Mouse (Mus musculus) intestine, embryonic 14.5 days (tissue): ENCODE measurements around the gene Gm20696. TPM values are rescaled to one million over a fixed set of nuclear protein-coding genes. Genes with fewer than 3 reads are reported as not detected.

ENCODE experiments used
- ATAC-seq: fragments of 200-750 bp; cut with Nextera tagmentation; replicated peaks from 2 replicates; pipeline ENCODE4 v1.8.0; 2017; ENCODE audit warnings: low read depth, moderate number of reproducible peaks, moderate TSS enrichment, moderate library complexity; ENCODE audit not compliant: low FRiP score, low TSS enrichment
- DNase-seq: peaks from one replicate; pipeline ENCODE4 v3.0.0-alpha.2; 2018; ENCODE audit warnings: low spot score
- H3K27ac ChIP-seq: fragments of 300-500 bp; sonication (generic); 2 replicates; pipeline ENCODE4 v1.5.1; 2014; ENCODE audit warnings: low read depth, mild to moderate bottlenecking, control low read depth
- H3K27me3 ChIP-seq: fragments of 300-500 bp; sonication (generic); replicated peaks from 2 replicates; pipeline ENCODE4 v1.6.1; 2014; ENCODE audit warnings: low read length, control low read depth; ENCODE audit not compliant: control insufficient read depth, insufficient read depth
- H3K36me3 ChIP-seq: fragments of 300-500 bp; sonication (generic); 2 replicates; pipeline ENCODE4 v1.6.1; 2014; ENCODE audit warnings: low read length, control low read depth; ENCODE audit not compliant: control insufficient read depth, insufficient read depth
- H3K4me1 ChIP-seq: fragments of 300-500 bp; sonication (generic); replicated peaks from 2 replicates; pipeline ENCODE4 v1.6.1; 2014; ENCODE audit warnings: low read length, control low read depth, mixed read lengths; ENCODE audit not compliant: control insufficient read depth, insufficient read depth
- H3K4me2 ChIP-seq: fragments of 300-500 bp; sonication (generic); 2 replicates; pipeline ENCODE4 v1.6.1; 2014; ENCODE audit warnings: low read length
- H3K4me3 ChIP-seq: fragments of 300-500 bp; sonication (generic); 2 replicates; pipeline ENCODE4 v1.5.1; 2014; ENCODE audit warnings: low read depth, low read length, control low read depth, mixed read lengths
- H3K9ac ChIP-seq: fragments of 300-500 bp; sonication (generic); 2 replicates; pipeline ENCODE4 v1.6.1; 2014; ENCODE audit warnings: mild to moderate bottlenecking, low read length
- H3K9me3 ChIP-seq: fragments of 300-500 bp; sonication (generic); 2 replicates; pipeline ENCODE4 v1.6.1; 2016; ENCODE audit warnings: low read length, control low read depth; ENCODE audit not compliant: control insufficient read depth
- WGBS: fragments of 180-500 bp; shearing (Covaris S2); extraction: QIAGEN DNeasy Blood & Tissue Kit; methylation state at CpG from one replicate; pipeline ENCODE4 v1.1.7; 2014; 5-methylcytosine and 5-hydroxymethylcytosine counted together
- polyA plus RNA-seq: library from polyadenylated mRNA; unstranded; fragments of >200 nt; fragmentation: Nextera tagmentation; extraction: Ambion mirVana; gene quantifications from 2 replicates; pipeline ENCODE4 v1.2.1, GENCODE M21; 2014

The Gm20696 gene
- polyA plus RNA-seq, 1 experiment from 2014 or later, result 6.9 TPM

DNA sequence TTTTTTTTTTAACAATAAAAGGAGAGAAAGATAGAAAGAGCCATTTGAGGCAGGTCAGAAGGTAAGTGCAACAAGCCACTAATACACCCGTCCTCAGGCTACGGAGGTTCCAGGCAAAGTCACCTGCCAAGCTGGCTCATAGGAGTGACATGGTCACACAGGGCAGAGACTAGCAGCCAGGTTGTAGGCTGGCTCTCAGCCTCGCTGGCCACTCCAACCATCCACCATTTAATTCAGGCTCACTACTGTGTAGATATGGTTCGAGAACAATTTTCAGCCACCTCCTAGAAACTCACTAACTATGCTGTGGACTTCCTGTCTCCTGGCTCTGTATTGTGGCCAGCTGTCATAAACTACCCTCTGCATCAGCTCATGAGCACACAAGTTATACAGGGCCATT, 306.0 kb downstream of the Gm20696 start:
- H3K4me3 ChIP-seq, result no peak overlapping the region

DNA sequence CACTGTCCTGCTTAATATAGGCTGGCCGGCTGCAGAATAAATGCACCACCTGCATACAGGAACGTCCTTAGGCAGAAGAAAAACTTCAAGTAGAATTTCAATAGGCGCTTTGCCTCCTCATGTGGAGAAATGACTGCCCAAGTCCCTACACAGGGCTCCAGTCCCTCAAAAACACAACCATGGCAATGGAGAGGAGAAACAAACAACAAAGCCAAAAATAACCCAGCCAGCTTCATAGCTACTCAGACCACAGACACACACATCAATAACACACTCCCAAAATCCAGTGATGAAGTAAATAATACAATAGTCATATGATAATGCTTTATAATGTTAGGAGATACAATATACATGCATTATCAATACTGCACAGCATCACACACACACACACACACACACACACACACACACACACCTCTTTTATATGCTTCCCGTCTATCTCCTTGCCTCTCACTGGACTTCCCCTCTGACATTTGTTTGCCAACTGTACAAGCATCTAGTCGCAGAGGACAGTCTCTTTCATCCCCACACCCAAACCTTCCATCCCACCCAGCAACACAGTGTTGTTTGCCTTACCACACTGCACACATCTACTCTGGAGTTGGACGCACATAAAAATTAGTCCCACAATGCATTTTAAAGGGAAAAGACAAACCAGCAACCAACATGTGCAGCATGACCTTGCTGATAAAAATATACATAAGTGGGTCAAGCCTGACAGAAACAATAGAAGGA, 306.7 kb downstream of the Gm20696 start:
- H3K4me3 ChIP-seq, result no peak overlapping the region
- H3K9me3 ChIP-seq, result no peaks in the 10 kb centered on the region
- no peaks in the 10 kb centered on the region for H3K36me3 ChIP-seq
- DNase-seq (no peak), ATAC-seq (no peak)
- H3K9ac ChIP-seq, result no peak overlapping the region
- WGBS, result 74% methylated on average over 6 of the region's 6 CpGs
- H3K27ac ChIP-seq, result 0 out of 2 replicates have a peak overlapping the region, but pooled peaks have one; percentile 6
- no peaks in the 10 kb centered on the region for H3K27me3 ChIP-seq
- no peak overlapping the region for H3K4me2 ChIP-seq
- H3K4me1 ChIP-seq, result 0 out of 2 replicates have a peak, but pooled peaks cover 3% of the 10 kb centered on the region

More for the DNA sequence above, 306.0 kb downstream of the Gm20696 start:
- H3K36me3 ChIP-seq, result no peaks in the 10 kb centered on the region
- ATAC-seq, result no peak
- no peaks in the 10 kb centered on the region for H3K27me3 ChIP-seq
- no peak overlapping the region for H3K9ac ChIP-seq
- DNase-seq, result no peak
- no peaks in the 10 kb centered on the region for H3K9me3 ChIP-seq
- 71% methylated on average over 4 of the region's 4 CpGs for WGBS
- H3K27ac ChIP-seq, result no peak overlapping the region
- H3K4me2 ChIP-seq, result no peak overlapping the region
- no peaks in the 10 kb centered on the region for H3K4me1 ChIP-seq

DNA sequence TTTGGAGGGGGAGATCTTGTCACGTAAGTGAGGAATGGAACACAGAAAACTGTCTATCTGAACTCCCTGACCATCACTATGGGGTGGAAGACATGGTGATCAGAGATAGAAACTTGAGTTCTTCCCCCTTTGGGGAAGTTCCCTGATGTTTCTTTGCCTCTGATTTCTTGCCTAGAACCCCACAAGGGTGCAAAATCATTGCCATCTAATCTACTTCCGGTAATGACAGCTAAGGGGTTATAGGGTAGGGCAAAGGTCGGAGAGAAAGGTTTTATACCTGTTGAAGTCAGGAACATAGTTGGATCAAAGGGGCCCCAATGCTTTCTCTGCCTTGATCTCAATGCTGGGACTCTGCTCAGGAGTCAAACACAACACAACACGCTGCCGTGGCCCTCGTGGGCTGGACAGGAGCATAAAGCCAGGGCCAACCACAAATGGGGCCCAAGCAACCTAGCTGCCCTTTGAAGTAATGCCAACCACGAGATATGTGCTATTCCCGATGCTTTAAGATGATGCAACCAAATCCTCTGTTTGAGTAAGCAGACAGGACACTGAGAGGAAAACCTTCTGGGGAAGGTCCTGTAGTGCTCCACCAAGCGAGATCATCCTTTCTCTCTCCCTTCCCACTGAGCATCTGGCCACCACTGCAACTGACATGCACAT, 307.4 kb downstream of the Gm20696 start:
- Histone ChIP-seq H3K9me3 (no peaks in the 10 kb centered on the region), H3K27ac (0 out of 2 replicates have a peak overlapping the region, but pooled peaks have one; percentile 6), H3K9ac (no peak overlapping the region), H3K36me3 (no peaks in the 10 kb centered on the region), H3K4me2 (no peak overlapping the region), H3K4me3 (no peak overlapping the region), H3K4me1 (0 out of 2 replicates have a peak, but pooled peaks cover 3% of the 10 kb centered on the region), H3K27me3 (no peaks in the 10 kb centered on the region)
- 79% methylated on average over 9 of the region's 9 CpGs for WGBS
- no peak for DNase-seq
- no peak for ATAC-seq

DNA sequence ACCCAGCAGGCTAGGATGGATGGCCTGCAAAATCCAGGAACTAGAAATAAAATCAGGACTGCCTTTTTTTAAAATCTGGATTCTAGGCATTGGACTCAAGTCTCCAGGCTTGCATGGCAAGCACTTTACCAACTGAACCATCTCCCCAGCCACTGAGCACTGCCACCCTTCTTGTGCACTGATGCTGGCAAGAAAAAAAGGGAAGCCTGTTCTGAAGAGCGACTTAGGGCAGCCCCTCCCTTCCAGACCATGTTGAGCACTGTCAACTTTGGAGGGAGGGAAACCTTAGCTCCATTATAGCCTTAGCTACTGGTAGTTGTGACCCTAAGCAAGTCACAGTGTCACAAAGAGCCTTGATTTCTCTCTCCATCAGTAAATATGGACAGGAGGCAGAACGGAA, 308.7 kb downstream of the Gm20696 start:
- H3K9me3 ChIP-seq, result no peaks in the 10 kb centered on the region
- no peak overlapping the region for H3K27ac ChIP-seq
- H3K4me3 ChIP-seq, result no peak overlapping the region
- H3K36me3 ChIP-seq, result no peaks in the 10 kb centered on the region
- no peaks in the 10 kb centered on the region for H3K27me3 ChIP-seq
- ATAC-seq (no peak), DNase-seq (no peak)
- no peak overlapping the region for H3K4me2 ChIP-seq
- no peak overlapping the region for H3K9ac ChIP-seq
- H3K4me1 ChIP-seq, result 0 out of 2 replicates have a peak, but pooled peaks cover 3% of the 10 kb centered on the region
- WGBS, result 79% methylated on average over 2 of the region's 2 CpGs

DNA sequence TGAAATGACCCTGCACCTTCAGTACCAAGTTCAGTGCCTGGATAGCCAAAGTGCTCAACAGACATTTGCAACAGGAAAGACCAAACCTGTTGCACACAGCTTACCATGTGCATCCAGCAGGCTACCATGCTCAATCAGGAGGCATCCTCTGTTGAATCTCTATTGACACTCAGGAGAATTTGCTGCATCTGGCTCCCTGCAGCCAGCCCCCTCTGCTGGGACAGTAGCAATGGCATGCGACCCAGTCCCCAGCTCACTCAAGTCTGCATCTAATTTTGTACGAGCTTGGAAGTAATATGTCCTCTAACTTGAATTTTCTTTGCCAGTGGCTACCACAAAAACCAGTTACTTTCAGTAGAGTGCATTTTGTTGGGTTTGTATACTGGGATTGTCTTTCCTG, 312.3 kb downstream of the Gm20696 start:
- Histone ChIP-seq H3K27me3 (no peaks in the 10 kb centered on the region), H3K4me2 (no peak overlapping the region), H3K27ac (no peak overlapping the region), H3K4me3 (no peak overlapping the region), H3K4me1 (0 out of 2 replicates have a peak, but pooled peaks cover 3% of the 10 kb centered on the region), H3K36me3 (no peaks in the 10 kb centered on the region), H3K9ac (no peak overlapping the region), H3K9me3 (no peaks in the 10 kb centered on the region)
- DNase-seq (no peak), ATAC-seq (no peak)
- 62% methylated on average over 2 of the region's 2 CpGs for WGBS

DNA sequence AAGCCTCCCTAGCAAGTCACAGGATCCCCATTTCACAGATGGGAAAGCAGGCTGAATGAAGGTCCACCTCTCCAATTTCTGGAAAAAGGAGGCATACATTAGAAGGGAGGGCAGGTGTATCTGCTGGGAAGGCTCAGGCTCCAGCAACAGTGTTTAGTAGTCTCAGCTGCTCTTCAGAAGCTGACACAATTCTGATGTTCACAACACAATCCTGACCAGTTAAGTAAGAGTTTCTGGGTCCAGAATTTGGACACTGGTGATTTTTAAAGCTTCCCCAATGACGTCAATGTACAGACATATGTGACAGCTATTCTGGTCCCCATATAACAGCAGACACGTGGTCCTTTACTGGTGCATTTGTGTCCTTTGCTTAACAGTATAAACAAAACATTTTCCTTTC, 313.2 kb downstream of the Gm20696 start:
- no peak overlapping the region for H3K4me2 ChIP-seq
- 66% methylated on average over 2 of the region's 2 CpGs for WGBS
- no peaks in the 10 kb centered on the region for H3K27me3 ChIP-seq
- no peaks in the 10 kb centered on the region for H3K36me3 ChIP-seq
- no peak overlapping the region for H3K4me3 ChIP-seq
- H3K9me3 ChIP-seq, result no peaks in the 10 kb centered on the region
- ATAC-seq (no peak), DNase-seq (no peak)
- no peak overlapping the region for H3K27ac ChIP-seq
- H3K4me1 ChIP-seq, result 0 out of 2 replicates have a peak, but pooled peaks cover 3% of the 10 kb centered on the region
- no peak overlapping the region for H3K9ac ChIP-seq

DNA sequence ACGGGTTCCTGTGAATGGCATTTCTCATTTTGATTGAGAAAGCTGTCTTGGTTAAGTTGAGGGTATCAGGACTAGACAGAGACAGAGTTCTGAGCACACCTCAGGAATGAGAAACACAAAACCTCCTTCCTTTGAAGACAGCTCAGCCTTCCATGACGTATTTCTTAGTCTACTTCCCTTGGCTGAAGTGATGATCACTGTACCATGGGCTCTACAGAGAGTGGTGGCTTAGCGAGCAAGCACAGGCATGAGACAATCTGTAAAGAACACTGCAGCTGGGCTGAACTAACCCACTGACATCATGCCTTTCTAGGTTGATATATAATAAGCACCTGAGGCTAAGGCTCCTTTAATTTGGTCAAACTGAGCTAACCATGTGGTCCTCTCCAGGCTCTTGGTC, 316.0 kb downstream of the Gm20696 start:
- Histone ChIP-seq H3K36me3 (no peaks in the 10 kb centered on the region), H3K27me3 (no peaks in the 10 kb centered on the region), H3K27ac (no peak overlapping the region), H3K4me2 (no peak overlapping the region), H3K4me1 (0 out of 2 replicates have a peak, but pooled peaks cover 3% of the 10 kb centered on the region), H3K9ac (no peak overlapping the region), H3K4me3 (no peak overlapping the region), H3K9me3 (no peaks in the 10 kb centered on the region)
- ATAC-seq (no peak), DNase-seq (no peak)
- 53% methylated on average over 3 of the region's 3 CpGs for WGBS

DNA sequence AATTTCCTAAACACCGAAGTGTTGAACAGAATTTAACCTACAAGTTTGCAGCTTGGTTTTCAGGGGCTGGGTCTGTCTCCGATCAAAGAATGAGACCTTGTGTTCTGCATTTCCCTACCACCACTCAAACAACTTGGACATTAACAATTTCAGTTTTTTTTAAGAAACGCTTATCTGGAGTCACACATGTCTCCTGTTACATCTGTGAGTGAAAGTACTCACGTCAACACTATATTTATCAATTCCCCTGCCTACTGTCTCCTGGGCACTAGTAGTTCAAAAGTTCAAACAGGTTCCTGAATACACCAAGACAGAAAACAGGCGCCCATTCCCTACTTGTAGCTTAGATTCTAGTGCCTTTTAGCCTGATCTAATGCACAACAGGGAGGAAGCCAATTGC, 316.4 kb downstream of the Gm20696 start:
- no peak overlapping the region for H3K4me2 ChIP-seq
- H3K36me3 ChIP-seq, result no peaks in the 10 kb centered on the region
- H3K9me3 ChIP-seq, result no peaks in the 10 kb centered on the region
- 39% methylated on average over 5 of the region's 5 CpGs for WGBS
- H3K9ac ChIP-seq, result no peak overlapping the region
- H3K4me3 ChIP-seq, result no peak overlapping the region
- ATAC-seq, result no peak
- H3K27me3 ChIP-seq, result no peaks in the 10 kb centered on the region
- no peaks in the 10 kb centered on the region for H3K4me1 ChIP-seq
- no peak for DNase-seq
- no peak overlapping the region for H3K27ac ChIP-seq
